Mouse (Mus musculus) stomach, postnatal 0 days (tissue): Measurements from ENCODE around the gene Vrtn.

Experiments used
- CTCF ChIP-seq: IDR thresholded peaks from 2 replicates; pipeline ENCODE4 v1.5.1; 2016; ENCODE audit warnings: antibody characterized with exemption, low read depth, mild to moderate bottlenecking, moderate library complexity
- EP300 ChIP-seq: optimal IDR thresholded peaks from 2 replicates; pipeline ENCODE3; 2016; ENCODE audit warnings: antibody characterized with exemption

DNA sequence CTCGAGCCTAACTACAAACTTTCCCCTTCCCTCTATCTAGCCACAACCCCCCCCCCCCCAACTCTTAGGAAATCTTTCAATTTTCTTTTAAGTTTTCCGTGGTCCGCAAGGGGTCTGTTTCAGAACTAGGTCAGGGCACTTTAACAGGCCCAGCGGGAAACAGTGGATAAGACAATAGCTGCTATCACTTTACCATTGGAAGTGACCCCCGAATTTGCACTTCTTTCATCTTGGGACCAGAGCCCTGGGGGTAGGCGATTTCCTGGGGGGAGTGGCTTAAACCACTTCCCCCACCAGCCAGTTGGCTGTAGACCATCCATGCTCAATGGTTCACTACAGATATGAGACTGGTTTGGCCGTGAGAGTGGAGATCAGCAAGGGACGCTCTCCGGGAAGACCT is at the start of gene Vrtn:
- no peak for TF ChIP-seq CTCF
- no peak for TF ChIP-seq EP300
